Mouse (Mus musculus): ENCODE measurements around the gene Flt1. TPM values are rescaled to one million over a fixed set of nuclear protein-coding genes. Genes with fewer than 3 reads are reported as not detected.

Gene Flt1
- polyA plus RNA-seq, 1 experiment from 2014 or later = 19.0 TPM

GRCm38 (mm10) chr5:147655761-147656160, 70.0 kb downstream of the Flt1 start:
- Histone ChIP-seq H3K9me3 (no peaks in the 10 kb centered on the region), H3K36me3 (0 out of 2 replicates have a peak, but pooled peaks cover 2% of the 10 kb centered on the region), H3K4me1 (0 out of 2 replicates have a peak, but pooled peaks cover 3% of the 10 kb centered on the region), H3K4me3 (no peak overlapping the region), H3K9ac (no peak overlapping the region), H3K27ac (no peak overlapping the region), H3K4me2 (no peak overlapping the region), H3K27me3 (no peaks in the 10 kb centered on the region)
- ATAC-seq (ENCODE audit: borderline replicate concordance, extremely low read depth, low FRiP score, low TSS enrichment) = no peak
- WGBS = 81% methylated on average over 7 of the region's 7 CpGs

DNA sequence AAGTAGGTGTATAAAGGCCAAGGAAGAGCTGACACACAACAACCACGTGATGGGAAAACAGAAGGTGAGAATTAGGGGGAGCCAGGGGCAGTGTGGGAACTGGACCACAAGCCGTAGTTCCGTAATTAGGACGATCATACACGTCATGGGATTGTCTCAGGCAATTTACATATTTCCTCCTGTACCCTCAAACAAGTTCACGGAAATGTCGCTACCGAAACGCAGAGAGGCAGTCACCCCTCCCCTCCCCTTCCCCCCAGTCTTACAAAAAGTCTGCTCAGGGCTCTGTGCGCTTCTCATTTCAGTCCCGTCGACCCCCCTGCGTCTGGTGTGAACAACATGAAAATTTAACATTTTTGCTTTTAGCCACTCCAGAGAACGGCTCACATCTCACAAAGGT, 74.6 kb downstream of the Flt1 start:
- no peak overlapping the region for H3K27ac ChIP-seq
- no peaks in the 10 kb centered on the region for H3K27me3 ChIP-seq
- H3K4me3 ChIP-seq = no peak overlapping the region
- H3K36me3 ChIP-seq = 0 out of 2 replicates have a peak, but pooled peaks cover 2% of the 10 kb centered on the region
- H3K4me2 ChIP-seq = no peak overlapping the region
- H3K9me3 ChIP-seq = no peaks in the 10 kb centered on the region
- ATAC-seq (ENCODE audit: borderline replicate concordance, extremely low read depth, low FRiP score, low TSS enrichment) = no peak
- H3K4me1 ChIP-seq = no peaks in the 10 kb centered on the region; the same call in 1 of the 2 replicates
- WGBS = 80% methylated on average over 14 of the region's 14 CpGs
- H3K9ac ChIP-seq = no peak overlapping the region

GRCm38 (mm10) chr5:147646351-147646929, 79.4 kb downstream of the Flt1 start:
- Histone ChIP-seq H3K27ac (peak overlapping the region; percentile 60), H3K4me2 (no peak overlapping the region), H3K36me3 (no peaks in the 10 kb centered on the region), H3K4me1 (peaks cover 15% of the 10 kb centered on the region), H3K9ac (no peak overlapping the region), H3K4me3 (no peak overlapping the region), H3K9me3 (no peaks in the 10 kb centered on the region), H3K27me3 (no peaks in the 10 kb centered on the region)
- no peak for ATAC-seq (ENCODE audit: borderline replicate concordance, extremely low read depth, low FRiP score, low TSS enrichment)
- WGBS = 56% methylated on average over 14 of the region's 14 CpGs

GRCm38 (mm10) chr5:147645001-147645645, 80.7 kb downstream of the Flt1 start:
- Histone ChIP-seq H3K4me3 (no peak overlapping the region), H3K9me3 (no peaks in the 10 kb centered on the region), H3K27ac (peak overlapping the region; percentile 72), H3K9ac (no peak overlapping the region), H3K27me3 (no peaks in the 10 kb centered on the region), H3K4me1 (peaks cover 19% of the 10 kb centered on the region), H3K4me2 (no peak overlapping the region), H3K36me3 (no peaks in the 10 kb centered on the region)
- ATAC-seq (ENCODE audit: borderline replicate concordance, extremely low read depth, low FRiP score, low TSS enrichment) = peak; percentile 81
- WGBS = 28% methylated on average over 12 of the region's 12 CpGs

DNA sequence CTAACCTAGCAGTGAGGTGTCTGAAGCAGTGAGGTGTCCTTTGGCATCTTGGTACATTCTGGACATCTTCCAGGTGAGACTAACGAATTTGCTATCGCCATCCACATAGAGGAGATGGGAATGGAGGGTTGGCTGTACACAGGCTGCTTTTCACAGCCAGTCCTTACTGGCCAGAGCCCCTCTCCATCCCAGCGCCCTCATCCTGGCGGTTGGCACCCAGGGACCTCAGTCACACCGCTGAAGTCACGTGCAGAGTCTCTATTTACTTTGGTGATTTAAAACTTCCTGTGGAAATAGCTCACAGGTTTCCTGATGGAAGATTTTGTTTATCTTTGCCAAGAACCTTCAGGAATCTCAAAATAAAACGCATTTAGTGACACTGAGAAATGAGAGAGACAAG, 84.4 kb downstream of the Flt1 start:
- no peak overlapping the region for H3K4me3 ChIP-seq
- no peak overlapping the region for H3K9ac ChIP-seq
- H3K4me1 ChIP-seq = peaks cover 19% of the 10 kb centered on the region
- 26% methylated on average over 7 of the region's 7 CpGs for WGBS
- no peak overlapping the region for H3K4me2 ChIP-seq
- H3K9me3 ChIP-seq = no peaks in the 10 kb centered on the region
- ATAC-seq (ENCODE audit: borderline replicate concordance, extremely low read depth, low FRiP score, low TSS enrichment) = no peak
- no peak overlapping the region for H3K27ac ChIP-seq
- H3K36me3 ChIP-seq = no peaks in the 10 kb centered on the region
- no peaks in the 10 kb centered on the region for H3K27me3 ChIP-seq

GRCm38 (mm10) chr5:147639940-147640339, 85.9 kb downstream of the Flt1 start:
- no peak overlapping the region for H3K9ac ChIP-seq
- no peak overlapping the region for H3K4me3 ChIP-seq
- H3K4me1 ChIP-seq = peaks cover 10% of the 10 kb centered on the region
- no peak overlapping the region for H3K4me2 ChIP-seq
- ATAC-seq (ENCODE audit: borderline replicate concordance, extremely low read depth, low FRiP score, low TSS enrichment) = no peak
- H3K36me3 ChIP-seq = no peaks in the 10 kb centered on the region
- no peaks in the 10 kb centered on the region for H3K9me3 ChIP-seq
- 89% methylated on average over 5 of the region's 5 CpGs for WGBS
- no peaks in the 10 kb centered on the region for H3K27me3 ChIP-seq
- no peak overlapping the region for H3K27ac ChIP-seq

- no peak overlapping the region for H3K27ac ChIP-seq
- no peak overlapping the region for H3K4me2 ChIP-seq
- 72% methylated on average over 3 of the region's 3 CpGs for WGBS
- H3K4me3 ChIP-seq = no peak overlapping the region
- no peak overlapping the region for H3K9ac ChIP-seq
- 0 out of 2 replicates have a peak, but pooled peaks cover 6% of the 10 kb centered on the region for H3K4me1 ChIP-seq
- no peaks in the 10 kb centered on the region for H3K27me3 ChIP-seq
- no peaks in the 10 kb centered on the region for H3K36me3 ChIP-seq
- H3K9me3 ChIP-seq = no peaks in the 10 kb centered on the region
- ATAC-seq (ENCODE audit: borderline replicate concordance, extremely low read depth, low FRiP score, low TSS enrichment) = no peak
These were observed 89.1 kb downstream of the Flt1 start for GRCm38 (mm10) chr5:147636676-147637075.

- 73% methylated on average over 8 of the region's 8 CpGs for WGBS
- ATAC-seq (ENCODE audit: borderline replicate concordance, extremely low read depth, low FRiP score, low TSS enrichment) = no peak
- Histone ChIP-seq H3K27ac (no peak overlapping the region), H3K4me1 (peaks cover 1% of the 10 kb centered on the region; the same call in 1 of the 2 replicates), H3K9ac (no peak overlapping the region), H3K27me3 (no peaks in the 10 kb centered on the region), H3K9me3 (no peaks in the 10 kb centered on the region), H3K4me2 (no peak overlapping the region), H3K36me3 (no peaks in the 10 kb centered on the region), H3K4me3 (no peak overlapping the region)
These were observed 89.9 kb downstream of the Flt1 start for GRCm38 (mm10) chr5:147635883-147636282.

DNA sequence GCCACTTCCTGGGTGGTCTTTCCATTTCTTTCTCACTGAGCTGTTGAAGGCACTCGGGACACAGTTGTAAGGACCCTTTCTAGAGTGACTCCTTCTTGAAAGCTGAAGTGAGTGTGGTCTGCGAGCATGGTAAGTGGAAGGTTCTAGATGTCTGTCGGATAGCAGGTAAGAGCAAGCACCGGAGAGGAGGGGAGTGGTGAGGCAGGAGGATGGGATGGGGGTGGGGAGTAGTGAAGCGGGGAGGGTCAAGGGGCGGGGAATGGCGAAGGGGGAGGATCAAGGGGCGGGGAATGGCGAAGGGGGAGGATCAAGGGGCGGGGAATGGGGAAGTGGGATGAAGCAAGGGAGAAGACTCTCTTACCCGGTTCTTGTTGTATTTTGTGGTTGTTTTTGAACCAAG, 91.8 kb downstream of the Flt1 start:
- H3K4me1 ChIP-seq = peaks cover 3% of the 10 kb centered on the region; the same call in 1 of the 2 replicates
- no peak overlapping the region for H3K4me2 ChIP-seq
- no peak overlapping the region for H3K27ac ChIP-seq
- no peaks in the 10 kb centered on the region for H3K9me3 ChIP-seq
- no peak overlapping the region for H3K4me3 ChIP-seq
- ATAC-seq (ENCODE audit: borderline replicate concordance, extremely low read depth, low FRiP score, low TSS enrichment) = no peak
- H3K36me3 ChIP-seq = no peaks in the 10 kb centered on the region
- no peak overlapping the region for H3K9ac ChIP-seq
- WGBS = 42% methylated on average over 11 of the region's 11 CpGs
- no peaks in the 10 kb centered on the region for H3K27me3 ChIP-seq

DNA sequence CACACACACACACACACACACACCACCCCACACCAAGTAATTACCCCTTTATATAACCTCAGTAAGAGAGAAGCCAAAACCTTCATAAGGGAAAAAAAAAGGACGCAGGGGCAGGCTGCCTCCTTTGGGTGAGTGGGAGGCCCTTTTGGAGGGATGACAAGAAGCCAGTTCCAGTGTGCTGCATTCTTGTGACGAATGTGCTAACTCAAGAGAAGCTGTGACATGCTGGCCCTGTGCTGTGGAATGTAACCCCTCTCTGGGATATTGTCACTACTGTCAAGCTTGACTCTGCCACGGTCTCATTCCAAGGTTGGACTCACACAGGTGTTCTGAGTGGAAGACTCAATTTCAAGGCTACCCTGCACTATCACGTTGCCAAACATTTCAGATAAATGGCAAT, 93.1 kb downstream of the Flt1 start:
- Histone ChIP-seq H3K9ac (no peak overlapping the region), H3K4me2 (no peak overlapping the region), H3K27ac (no peak overlapping the region), H3K4me3 (no peak overlapping the region), H3K4me1 (peaks cover 3% of the 10 kb centered on the region; the same call in 1 of the 2 replicates), H3K9me3 (no peaks in the 10 kb centered on the region), H3K36me3 (no peaks in the 10 kb centered on the region), H3K27me3 (no peaks in the 10 kb centered on the region)
- ATAC-seq (ENCODE audit: borderline replicate concordance, extremely low read depth, low FRiP score, low TSS enrichment) = no peak
- 64% methylated on average over 4 of the region's 4 CpGs for WGBS

DNA sequence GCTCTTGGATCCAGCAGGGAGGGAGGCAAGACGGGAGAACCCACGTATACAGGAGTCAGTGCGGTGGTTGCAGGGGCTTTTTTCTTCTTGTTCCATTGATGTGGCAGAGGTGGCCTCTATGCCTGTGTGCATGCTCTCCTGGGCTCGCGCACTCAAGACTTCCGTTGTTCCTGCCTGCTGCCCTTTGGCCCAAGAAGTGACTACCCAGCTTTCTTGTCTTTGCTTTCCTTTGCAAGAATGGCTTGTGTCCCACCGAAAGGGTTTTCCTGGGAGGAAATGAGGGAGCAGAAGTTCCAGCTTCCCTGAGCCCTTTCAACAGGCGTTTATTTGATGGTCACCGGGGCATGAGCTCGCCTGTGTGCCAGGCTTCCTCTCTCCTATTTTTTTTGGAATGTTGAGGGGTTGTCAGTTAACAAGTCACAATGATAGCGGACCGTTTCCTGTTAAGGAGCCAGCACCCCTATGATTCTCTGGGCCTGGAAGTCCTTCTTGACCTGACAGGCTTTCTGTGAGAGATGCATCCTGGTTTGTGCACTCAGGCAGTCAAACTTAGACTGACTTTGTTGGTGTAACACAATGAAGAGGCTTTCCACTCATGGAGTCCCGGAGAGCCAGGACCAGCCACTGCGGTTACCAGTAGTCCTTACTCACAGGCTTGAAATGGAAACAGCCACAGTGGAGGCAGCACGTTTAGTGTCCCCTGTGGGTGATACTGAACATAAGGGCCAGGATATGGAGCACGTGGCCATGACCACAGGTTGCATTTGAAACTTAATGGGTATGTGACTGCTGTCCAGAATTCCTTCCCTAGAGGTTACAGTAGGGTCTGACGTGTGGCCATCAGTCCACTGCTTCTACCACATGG, 95.2 kb downstream of the Flt1 start:
- Histone ChIP-seq H3K4me2 (no peak overlapping the region), H3K36me3 (no peaks in the 10 kb centered on the region), H3K9ac (no peak overlapping the region), H3K4me1 (peaks cover 3% of the 10 kb centered on the region; the same call in 1 of the 2 replicates), H3K4me3 (no peak overlapping the region), H3K27me3 (no peaks in the 10 kb centered on the region), H3K27ac (peak overlapping the region; percentile 33; the same call in 1 of the 2 replicates), H3K9me3 (no peaks in the 10 kb centered on the region)
- 67% methylated on average over 17 of the region's 17 CpGs for WGBS
- ATAC-seq (ENCODE audit: borderline replicate concordance, extremely low read depth, low FRiP score, low TSS enrichment) = no peak

GRCm38 (mm10) chr5:147626944-147627343, 98.9 kb downstream of the Flt1 start:
- Histone ChIP-seq H3K27ac (no peak overlapping the region), H3K4me2 (no peak overlapping the region), H3K36me3 (no peaks in the 10 kb centered on the region), H3K4me1 (peaks cover 3% of the 10 kb centered on the region; the same call in 1 of the 2 replicates), H3K27me3 (no peaks in the 10 kb centered on the region), H3K9ac (no peak overlapping the region), H3K9me3 (no peaks in the 10 kb centered on the region), H3K4me3 (no peak overlapping the region)
- WGBS = 40% methylated on average over 2 of the region's 2 CpGs
- ATAC-seq (ENCODE audit: borderline replicate concordance, extremely low read depth, low FRiP score, low TSS enrichment) = no peak

Data from lung, embryonic 15.5 days (tissue).